Mouse (Mus musculus): ENCODE results near the gene Abhd17c.

Abhd17c gene

DNA sequence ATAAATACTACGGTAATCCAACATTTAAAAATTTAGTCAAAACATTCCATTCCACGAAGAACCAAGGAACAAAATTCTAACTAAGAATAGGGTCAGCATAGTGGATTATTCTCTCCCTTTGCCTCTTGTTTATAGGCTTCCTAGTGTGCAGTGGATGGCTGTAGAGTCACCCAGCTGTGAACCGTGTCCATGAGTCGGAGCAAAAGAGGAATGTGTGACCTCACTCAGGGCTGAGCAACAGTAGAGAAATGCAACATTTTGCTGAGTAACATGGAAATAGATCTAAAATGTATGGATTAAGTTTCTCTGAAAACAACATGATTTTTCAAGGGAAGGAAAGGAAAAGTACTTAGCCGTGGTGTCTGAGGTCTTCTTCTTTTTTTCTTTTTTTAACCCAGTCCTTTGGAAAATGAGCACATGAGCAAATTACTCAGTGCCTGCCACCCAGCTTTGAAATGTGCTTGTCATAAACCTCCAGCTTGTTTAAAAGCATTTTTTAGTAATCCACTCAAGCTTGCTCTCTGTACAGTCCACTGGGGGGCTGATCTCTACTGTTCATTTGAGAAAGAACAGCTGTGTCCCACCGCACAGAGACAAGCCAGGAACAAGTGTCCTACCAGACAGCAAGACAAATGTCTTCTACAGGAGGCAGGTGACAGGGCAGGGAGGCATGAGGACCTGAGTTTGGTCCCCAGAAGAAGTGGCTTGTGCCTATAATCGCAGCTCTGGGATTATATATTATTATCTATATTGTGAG lies 74.3 kb downstream of the Abhd17c start:
- DNase-seq (ENCODE audit: low spot score) = no peak

DNA sequence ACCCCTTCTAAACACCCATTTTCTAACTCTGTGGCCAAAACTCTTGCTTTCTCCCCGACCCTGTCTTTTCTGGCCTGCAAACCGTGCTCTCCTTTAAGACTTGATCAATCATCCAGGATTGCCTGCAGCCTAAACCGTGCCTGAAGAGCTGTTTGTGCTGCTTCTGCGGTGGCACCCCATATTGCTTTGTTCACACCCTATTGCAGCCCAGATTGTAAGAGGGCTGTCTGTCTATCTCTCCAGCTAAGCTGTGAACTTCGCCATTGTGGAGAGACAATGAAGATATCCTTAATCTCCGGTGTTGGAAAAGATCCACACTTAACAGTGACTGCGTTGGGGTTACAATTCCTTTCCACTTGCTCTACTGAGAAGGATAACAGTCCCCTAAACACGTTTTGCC lies 77.4 kb downstream of the Abhd17c start:
- DNase-seq (ENCODE audit: low spot score) = no peak

DNA sequence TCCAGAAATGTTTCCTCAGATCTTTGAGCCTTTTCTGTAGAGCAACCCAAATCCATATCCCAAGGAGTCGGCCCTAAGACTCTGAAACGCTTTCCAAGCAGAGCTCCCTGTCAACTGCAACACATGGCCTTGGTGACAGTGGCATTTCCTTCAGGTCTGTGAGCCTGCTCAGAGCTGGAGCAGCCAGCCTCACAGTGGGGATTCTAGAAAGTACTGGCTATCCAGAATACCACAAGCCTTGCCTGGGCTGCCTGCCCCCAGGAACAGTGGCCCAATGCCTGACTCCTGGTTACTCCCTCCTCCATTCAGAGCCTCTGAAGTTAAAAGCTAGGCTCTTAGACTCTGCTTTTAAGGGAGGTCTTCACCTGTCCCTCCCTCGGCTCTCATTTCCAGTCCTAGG lies 77.8 kb downstream of the Abhd17c start:
- DNase-seq (ENCODE audit: low spot score) = no peak

DNA sequence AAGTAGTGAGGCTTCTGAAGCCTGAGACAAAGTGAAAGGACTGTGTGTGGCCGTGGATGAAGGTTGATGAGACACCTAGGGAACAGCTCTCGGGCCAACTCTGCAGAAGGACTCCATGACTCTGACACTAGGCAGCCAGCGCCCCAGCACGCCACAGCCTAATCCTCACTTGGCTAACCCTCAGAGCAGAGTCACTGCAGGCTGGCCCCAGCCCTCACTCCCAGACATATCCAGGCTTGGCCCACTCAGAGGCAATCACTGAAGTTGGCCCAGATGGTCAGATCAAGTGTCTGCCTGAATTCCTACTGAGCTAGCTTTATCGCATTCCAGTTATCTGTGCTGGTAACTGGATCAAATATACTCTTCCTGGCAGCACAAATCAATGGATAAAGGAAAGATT lies 82.8 kb downstream of the Abhd17c start:
- DNase-seq (ENCODE audit: low spot score) = no peak

DNA sequence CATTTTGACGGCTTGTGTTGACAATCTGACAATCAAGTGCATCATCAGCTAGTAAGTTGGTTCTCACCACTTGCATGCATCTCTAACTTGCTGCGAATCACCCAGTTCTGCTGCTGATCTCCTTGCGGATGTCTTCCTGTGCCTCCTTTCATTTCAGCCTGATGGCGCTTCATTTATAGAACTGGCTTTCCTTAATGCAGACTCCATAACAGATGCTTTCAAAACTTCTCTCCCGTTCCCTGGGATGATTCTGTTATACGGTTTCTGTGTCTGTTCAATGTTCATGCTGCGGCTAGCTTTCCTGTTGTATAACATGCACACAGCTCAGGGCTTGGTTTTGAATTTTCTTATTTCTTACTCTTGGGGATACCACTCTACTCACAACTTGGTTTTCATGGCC lies 91.9 kb downstream of the Abhd17c start:
- DNase-seq (ENCODE audit: low spot score) = no peak
